ENCODE assay signal across 9 mouse cellular contexts in the genomic region with DNA sequence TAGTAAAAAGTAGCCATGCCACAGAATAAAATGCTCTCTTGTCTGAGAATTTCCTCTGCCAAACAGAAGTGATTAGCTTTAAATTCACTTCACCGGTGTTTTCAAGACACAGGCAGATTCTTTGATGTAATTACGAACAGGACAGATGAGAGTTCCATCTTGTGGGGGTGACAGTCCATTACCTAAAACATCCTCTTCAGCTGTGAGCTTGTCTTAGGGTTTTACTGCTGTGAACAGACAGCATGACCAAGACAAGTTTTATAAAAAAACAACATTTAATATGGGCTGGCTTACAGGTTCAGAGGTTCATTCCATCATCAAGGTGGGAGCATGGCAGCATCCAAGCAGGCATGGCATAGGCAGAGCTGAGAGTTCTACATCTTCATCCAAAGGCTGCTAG.
"Had no signal": no experiment of that assay in that cellular context is flagged by ENCODE, and none has a peak within 500 bp of the region (broad histone marks: within the 10 kb centered on the region; RNA-seq: fewer than 3 reads in every experiment).

No protein-coding gene starts in this region.

- H3K27me3 ChIP-seq: limb, embryonic 15.5 days; liver, embryonic 12.5 days; midbrain, embryonic 13.5 days; stomach, embryonic 15.5 days had no signal

- H3K27ac ChIP-seq: limb, embryonic 15.5 days; liver, embryonic 12.5 days; midbrain, embryonic 13.5 days; stomach, embryonic 15.5 days had no signal

- H3K9ac ChIP-seq: limb, embryonic 15.5 days; liver, embryonic 12.5 days; midbrain, embryonic 13.5 days; stomach, embryonic 15.5 days had no signal

- H3K36me3 ChIP-seq: midbrain, embryonic 13.5 days had no signal

- DNase-seq: kidney, adult 18-20 months; kidney, postnatal 14 days; layer of hippocampus, postnatal 36 days; right cerebral cortex, adult 18-20 months; right cerebral cortex, postnatal 25 days had no signal

- H3K4me2 ChIP-seq: limb, embryonic 15.5 days; liver, embryonic 12.5 days; midbrain, embryonic 13.5 days; stomach, embryonic 15.5 days had no signal

- H3K4me1 ChIP-seq: stomach, embryonic 15.5 days had no signal

- H3K9me3 ChIP-seq: limb, embryonic 15.5 days; liver, embryonic 12.5 days; midbrain, embryonic 13.5 days; stomach, embryonic 15.5 days had no signal

- H3K4me3 ChIP-seq: limb, embryonic 15.5 days; liver, embryonic 12.5 days; midbrain, embryonic 13.5 days; stomach, embryonic 15.5 days had no signal

- ATAC-seq: liver, embryonic 12.5 days; midbrain, embryonic 13.5 days had no signal
